Mouse (Mus musculus): Measurements from ENCODE around the gene Rasa3. TPM values are rescaled to one million over a fixed set of nuclear protein-coding genes. Genes with fewer than 3 reads are reported as not detected.
A peak's percentile ranks its signal among the peaks of the same experiment; 100 is the strongest.

Gene Rasa3
- polyA plus RNA-seq, 1 experiment, result 83.2 TPM

GRCm38 (mm10) chr8:13642659-13643181 is 34.7 kb downstream of the Rasa3 start:
- TF ChIP-seq POLR2A (IDR thresholded peaks at IDR 0.05; ENCODE audit: borderline replicate concordance, low read depth, low read length), result no peak
- no peak for TF ChIP-seq CTCF (IDR thresholded peaks at IDR 0.05; ENCODE audit: low read depth, low read length)
- no peak overlapping the region for H3K4me3 ChIP-seq (ENCODE audit: insufficient read depth, low read length)
- H3K4me1 ChIP-seq (ENCODE audit: control insufficient read depth, insufficient read depth, low read length), result peaks cover 58% of the 10 kb centered on the region
- H3K27ac ChIP-seq (ENCODE audit: insufficient read depth, low read depth, low read length), result no peak overlapping the region

- no peak for TF ChIP-seq POLR2A (IDR thresholded peaks at IDR 0.05; ENCODE audit: borderline replicate concordance, low read depth, low read length)
- TF ChIP-seq CTCF (IDR thresholded peaks at IDR 0.05; ENCODE audit: low read depth, low read length), result no peak
- peaks cover 49% of the 10 kb centered on the region for H3K4me1 ChIP-seq (ENCODE audit: control insufficient read depth, insufficient read depth, low read length)
- 0 out of 2 replicates have a peak overlapping the region, but pooled peaks have one; percentile 56 for H3K27ac ChIP-seq (ENCODE audit: insufficient read depth, low read depth, low read length)
- no peak overlapping the region for H3K4me3 ChIP-seq (ENCODE audit: insufficient read depth, low read length)
These were observed 36.2 kb downstream of the Rasa3 start for GRCm38 (mm10) chr8:13641206-13641605.

- H3K27ac ChIP-seq (ENCODE audit: insufficient read depth, low read depth, low read length), result peak overlapping the region; percentile 56
- no peak overlapping the region for H3K4me3 ChIP-seq (ENCODE audit: insufficient read depth, low read length)
- H3K4me1 ChIP-seq (ENCODE audit: control insufficient read depth, insufficient read depth, low read length), result peaks cover 42% of the 10 kb centered on the region
- TF ChIP-seq CTCF (IDR thresholded peaks at IDR 0.05; ENCODE audit: low read depth, low read length) (no peak), POLR2A (IDR thresholded peaks at IDR 0.05; ENCODE audit: borderline replicate concordance, low read depth, low read length) (no peak)
These were observed 36.9 kb downstream of the Rasa3 start for GRCm38 (mm10) chr8:13640452-13640883.

- peaks cover 10% of the 10 kb centered on the region for H3K4me1 ChIP-seq (ENCODE audit: control insufficient read depth, insufficient read depth, low read length)
- TF ChIP-seq POLR2A (IDR thresholded peaks at IDR 0.05; ENCODE audit: borderline replicate concordance, low read depth, low read length) (no peak), CTCF (IDR thresholded peaks at IDR 0.05; ENCODE audit: low read depth, low read length) (no peak)
These were observed 44.3 kb downstream of the Rasa3 start for GRCm38 (mm10) chr8:13633107-13633506.

GRCm38 (mm10) chr8:13632309-13632708 is 45.1 kb downstream of the Rasa3 start:
- Histone ChIP-seq H3K4me3 (ENCODE audit: insufficient read depth, low read length) (no peak overlapping the region), H3K27ac (ENCODE audit: insufficient read depth, low read depth, low read length) (no peak overlapping the region), H3K4me1 (ENCODE audit: control insufficient read depth, insufficient read depth, low read length) (peaks cover 16% of the 10 kb centered on the region)
- TF ChIP-seq CTCF (IDR thresholded peaks at IDR 0.05; ENCODE audit: low read depth, low read length), result no peak
- TF ChIP-seq POLR2A (IDR thresholded peaks at IDR 0.05; ENCODE audit: borderline replicate concordance, low read depth, low read length), result no peak

More at GRCm38 (mm10) chr8:13633107-13633506, 44.3 kb downstream of the Rasa3 start:
- Histone ChIP-seq H3K4me3 (ENCODE audit: insufficient read depth, low read length) (no peak overlapping the region), H3K27ac (ENCODE audit: insufficient read depth, low read depth, low read length) (no peak overlapping the region)

GRCm38 (mm10) chr8:13630754-13631153 is 46.6 kb downstream of the Rasa3 start:
- Histone ChIP-seq H3K4me1 (ENCODE audit: control insufficient read depth, insufficient read depth, low read length) (peaks cover 24% of the 10 kb centered on the region), H3K4me3 (ENCODE audit: insufficient read depth, low read length) (no peak overlapping the region), H3K27ac (ENCODE audit: insufficient read depth, low read depth, low read length) (no peak overlapping the region)
- no peak for TF ChIP-seq POLR2A (IDR thresholded peaks at IDR 0.05; ENCODE audit: borderline replicate concordance, low read depth, low read length)
- TF ChIP-seq CTCF (IDR thresholded peaks at IDR 0.05; ENCODE audit: low read depth, low read length), result no peak

- Histone ChIP-seq H3K27ac (ENCODE audit: insufficient read depth, low read depth, low read length) (no peak overlapping the region), H3K4me1 (ENCODE audit: control insufficient read depth, insufficient read depth, low read length) (peaks cover 30% of the 10 kb centered on the region), H3K4me3 (ENCODE audit: insufficient read depth, low read length) (no peak overlapping the region)
- TF ChIP-seq POLR2A (IDR thresholded peaks at IDR 0.05; ENCODE audit: borderline replicate concordance, low read depth, low read length) (no peak), CTCF (IDR thresholded peaks at IDR 0.05; ENCODE audit: low read depth, low read length) (no peak)
These were observed 47.2 kb downstream of the Rasa3 start for GRCm38 (mm10) chr8:13630171-13630570.

GRCm38 (mm10) chr8:13629351-13630090 is 47.9 kb downstream of the Rasa3 start:
- no peak for TF ChIP-seq POLR2A (IDR thresholded peaks at IDR 0.05; ENCODE audit: borderline replicate concordance, low read depth, low read length)
- no peak for TF ChIP-seq CTCF (IDR thresholded peaks at IDR 0.05; ENCODE audit: low read depth, low read length)
- Histone ChIP-seq H3K4me1 (ENCODE audit: control insufficient read depth, insufficient read depth, low read length) (peaks cover 37% of the 10 kb centered on the region), H3K4me3 (ENCODE audit: insufficient read depth, low read length) (no peak overlapping the region), H3K27ac (ENCODE audit: insufficient read depth, low read depth, low read length) (no peak overlapping the region)

- Histone ChIP-seq H3K4me1 (ENCODE audit: control insufficient read depth, insufficient read depth, low read length) (peaks cover 48% of the 10 kb centered on the region), H3K27ac (ENCODE audit: insufficient read depth, low read depth, low read length) (no peak overlapping the region; the same call in 1 of the 2 replicates), H3K4me3 (ENCODE audit: insufficient read depth, low read length) (no peak overlapping the region)
- no peak for TF ChIP-seq CTCF (IDR thresholded peaks at IDR 0.05; ENCODE audit: low read depth, low read length)
- TF ChIP-seq POLR2A (IDR thresholded peaks at IDR 0.05; ENCODE audit: borderline replicate concordance, low read depth, low read length), result no peak
These were observed 49.3 kb downstream of the Rasa3 start for GRCm38 (mm10) chr8:13628067-13628466.

GRCm38 (mm10) chr8:13627591-13627990 is 49.8 kb downstream of the Rasa3 start:
- Histone ChIP-seq H3K4me3 (ENCODE audit: insufficient read depth, low read length) (no peak overlapping the region), H3K4me1 (ENCODE audit: control insufficient read depth, insufficient read depth, low read length) (peaks cover 51% of the 10 kb centered on the region), H3K27ac (ENCODE audit: insufficient read depth, low read depth, low read length) (no peak overlapping the region; the same call in 1 of the 2 replicates)
- TF ChIP-seq POLR2A (IDR thresholded peaks at IDR 0.05; ENCODE audit: borderline replicate concordance, low read depth, low read length) (no peak), CTCF (IDR thresholded peaks at IDR 0.05; ENCODE audit: low read depth, low read length) (no peak)
